Mouse (Mus musculus): ENCODE data around the gene Rnf146. TPM values are rescaled to one million over a fixed set of nuclear protein-coding genes. Genes with fewer than 3 reads are reported as not detected.
A peak's percentile ranks its signal among the peaks of the same experiment; 100 is the strongest.

Gene Rnf146
- total RNA-seq, 1 experiment, result 25.8 TPM

DNA sequence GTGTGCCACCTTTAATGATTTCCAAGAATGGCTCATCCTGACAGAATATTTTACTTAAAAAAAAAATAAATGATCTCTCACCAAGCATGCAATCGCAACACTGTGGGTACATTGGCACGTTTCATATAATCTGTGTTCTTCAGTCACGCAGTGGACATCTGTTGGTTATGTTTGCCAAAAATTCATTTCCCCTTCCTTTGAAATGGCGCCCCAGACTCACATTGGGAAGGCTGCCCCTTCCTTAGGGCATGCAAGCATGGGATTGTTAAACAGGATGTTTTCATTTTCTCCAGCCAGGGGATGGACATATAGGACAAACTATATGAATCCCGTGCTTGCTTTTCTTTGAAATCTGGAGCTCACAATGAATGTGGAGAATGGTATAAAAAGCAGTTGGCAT is 11.8 kb upstream of the Rnf146 start:
- no peak overlapping the region for H3K27ac ChIP-seq (ENCODE audit: insufficient read depth, low read depth, low read length, poor library complexity, severe bottlenecking)
- no peak overlapping the region for H3K4me3 ChIP-seq (ENCODE audit: insufficient read depth in 1 of 2, low read depth in 1 of 2, low read length in 2 of 2, poor library complexity in 1 of 2, severe bottlenecking in 1 of 2)
- TF ChIP-seq ZC3H11A (IDR thresholded peaks at IDR 0.05; ENCODE audit: borderline replicate concordance, low read depth, low read length) (no peak), MAFK (IDR thresholded peaks at IDR 0.05; ENCODE audit: insufficient read depth, low read depth, low read length) (no peak), HCFC1 (IDR thresholded peaks at IDR 0.05; ENCODE audit: borderline replicate concordance, insufficient read depth, low read length) (no peak), CHD2 (IDR thresholded peaks at IDR 0.05; ENCODE audit: low read depth, low read length) (no peak), ZNF384 (IDR thresholded peaks at IDR 0.05; ENCODE audit: low read depth, low read length) (no peak)

DNA sequence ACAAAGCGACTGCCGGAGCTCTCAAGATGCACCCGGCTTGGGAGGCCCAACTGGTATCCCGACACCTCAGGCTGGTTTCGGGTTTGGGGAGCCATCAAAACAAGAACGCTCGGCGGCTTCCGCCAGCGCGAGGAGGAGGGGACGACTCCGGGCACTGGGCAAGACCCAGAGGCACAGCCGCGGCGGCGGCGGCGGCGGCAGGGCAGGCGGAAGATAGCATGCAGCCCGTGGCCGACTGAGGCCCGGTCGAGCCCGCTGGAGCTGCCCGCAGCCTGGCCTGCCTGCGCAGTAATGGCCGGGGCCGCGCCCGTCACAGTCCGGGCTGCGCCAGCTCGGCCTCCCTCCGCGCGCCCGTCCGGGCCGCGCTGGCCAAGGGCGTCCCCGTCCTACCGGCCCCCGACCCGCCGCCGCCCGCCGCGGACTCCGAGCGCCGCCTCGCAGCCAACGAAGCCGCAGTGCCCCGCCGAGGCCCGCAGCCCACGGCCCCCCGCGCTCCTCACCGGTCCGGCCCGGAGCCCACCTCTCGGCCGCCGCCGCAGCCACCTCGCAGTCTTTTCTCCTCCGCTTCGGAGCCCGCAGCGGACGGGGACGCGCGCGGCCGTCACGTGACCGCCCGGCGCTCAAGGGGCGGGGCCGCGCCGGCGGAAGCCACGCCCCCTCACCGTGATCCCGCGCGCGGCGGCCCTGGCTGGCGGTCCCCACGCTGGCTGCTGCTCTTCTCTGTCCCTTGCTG is 612 bp downstream of the Rnf146 start:
- peak overlapping the region; percentile 93 to 95 for H3K4me3 ChIP-seq (ENCODE audit: insufficient read depth in 1 of 2, low read depth in 1 of 2, low read length in 2 of 2, poor library complexity in 1 of 2, severe bottlenecking in 1 of 2)
- peak; percentile 41 for DNase-seq (ENCODE audit: low read depth, low spot score)
- in situ Hi-C loops (cut with MboI; ENCODE audit: low sequenced_read_pairs in 2 of 2, unreplicated experiment in 2 of 2), result no loop called here
- H3K9ac ChIP-seq (ENCODE audit: insufficient read depth, low read depth, low read length, poor library complexity, severe bottlenecking), result peak overlapping the region; percentile 98
- H3K4me1 ChIP-seq (ENCODE audit: control insufficient read depth in 2 of 2, insufficient read depth in 2 of 2, low read length in 2 of 2, poor library complexity in 1 of 2), result no peaks in the 10 kb centered on the region
- H3K27ac ChIP-seq (ENCODE audit: insufficient read depth, low read depth, low read length, poor library complexity, severe bottlenecking), result peak overlapping the region; percentile 79
- no peaks in the 10 kb centered on the region for H3K36me3 ChIP-seq (ENCODE audit: control insufficient read depth, insufficient read depth, low read length, poor library complexity, severe bottlenecking)
- TF ChIP-seq ZC3H11A (IDR thresholded peaks at IDR 0.05; ENCODE audit: borderline replicate concordance, low read depth, low read length) (no peak), HCFC1 (IDR thresholded peaks at IDR 0.05; ENCODE audit: borderline replicate concordance, insufficient read depth, low read length) (no peak; the same call in 1 of the 2 replicates), MAFK (IDR thresholded peaks at IDR 0.05; ENCODE audit: insufficient read depth, low read depth, low read length) (no peak), CHD2 (IDR thresholded peaks at IDR 0.05; ENCODE audit: low read depth, low read length) (no peak), ZNF384 (IDR thresholded peaks at IDR 0.05; ENCODE audit: low read depth, low read length) (no peak)
- no peaks in the 10 kb centered on the region for H3K9me3 ChIP-seq (ENCODE audit: control insufficient read depth, insufficient read depth, low read depth, low read length)

More for the DNA sequence above, 11.8 kb upstream of the Rnf146 start:
- no peaks in the 10 kb centered on the region for H3K4me1 ChIP-seq (ENCODE audit: control insufficient read depth in 2 of 2, insufficient read depth in 2 of 2, low read length in 2 of 2, poor library complexity in 1 of 2)
- H3K9ac ChIP-seq (ENCODE audit: insufficient read depth, low read depth, low read length, poor library complexity, severe bottlenecking), result no peak overlapping the region
- no peaks in the 10 kb centered on the region for H3K9me3 ChIP-seq (ENCODE audit: control insufficient read depth, insufficient read depth, low read depth, low read length)
- no peak for DNase-seq (ENCODE audit: low read depth, low spot score)
- no peaks in the 10 kb centered on the region for H3K36me3 ChIP-seq (ENCODE audit: control insufficient read depth, insufficient read depth, low read length, poor library complexity, severe bottlenecking)
- in situ Hi-C loops (cut with MboI; ENCODE audit: low sequenced_read_pairs in 2 of 2, unreplicated experiment in 2 of 2), result no loop called here

DNA sequence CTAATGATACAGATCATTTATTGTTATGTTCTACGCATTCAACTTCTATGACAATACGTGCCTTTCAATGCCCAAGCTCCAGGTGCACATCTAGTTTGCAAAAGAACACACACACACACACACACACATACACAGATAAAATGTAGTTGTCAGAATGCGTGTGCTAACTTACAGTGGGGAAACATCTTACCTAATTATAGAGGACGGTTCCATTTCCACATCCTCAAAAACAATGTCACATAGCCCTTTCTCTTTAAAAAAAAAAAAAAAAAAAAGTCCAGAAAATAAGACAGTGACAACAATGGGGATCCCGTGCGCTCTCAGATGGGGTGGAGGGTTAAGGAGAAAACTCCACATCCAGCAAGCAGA is 1.2 kb downstream of the Rnf146 start:
- peak; percentile 49; the same call in 1 of the 2 replicates for TF ChIP-seq ZNF384 (IDR thresholded peaks at IDR 0.05; ENCODE audit: low read depth, low read length)
- no peak for TF ChIP-seq ZC3H11A (IDR thresholded peaks at IDR 0.05; ENCODE audit: borderline replicate concordance, low read depth, low read length)
- no peaks in the 10 kb centered on the region for H3K9me3 ChIP-seq (ENCODE audit: control insufficient read depth, insufficient read depth, low read depth, low read length)
- no peak for DNase-seq (ENCODE audit: low read depth, low spot score)
- no peaks in the 10 kb centered on the region for H3K36me3 ChIP-seq (ENCODE audit: control insufficient read depth, insufficient read depth, low read length, poor library complexity, severe bottlenecking)
- no peaks in the 10 kb centered on the region for H3K4me1 ChIP-seq (ENCODE audit: control insufficient read depth in 2 of 2, insufficient read depth in 2 of 2, low read length in 2 of 2, poor library complexity in 1 of 2)
- in situ Hi-C loops (cut with MboI; ENCODE audit: low sequenced_read_pairs in 2 of 2, unreplicated experiment in 2 of 2), result no loop called here
- H3K9ac ChIP-seq (ENCODE audit: insufficient read depth, low read depth, low read length, poor library complexity, severe bottlenecking), result peak overlapping the region; percentile 98
- H3K27ac ChIP-seq (ENCODE audit: insufficient read depth, low read depth, low read length, poor library complexity, severe bottlenecking), result peak overlapping the region; percentile 79
- H3K4me3 ChIP-seq (ENCODE audit: insufficient read depth in 1 of 2, low read depth in 1 of 2, low read length in 2 of 2, poor library complexity in 1 of 2, severe bottlenecking in 1 of 2), result peak overlapping the region; percentile 93 to 95

DNA sequence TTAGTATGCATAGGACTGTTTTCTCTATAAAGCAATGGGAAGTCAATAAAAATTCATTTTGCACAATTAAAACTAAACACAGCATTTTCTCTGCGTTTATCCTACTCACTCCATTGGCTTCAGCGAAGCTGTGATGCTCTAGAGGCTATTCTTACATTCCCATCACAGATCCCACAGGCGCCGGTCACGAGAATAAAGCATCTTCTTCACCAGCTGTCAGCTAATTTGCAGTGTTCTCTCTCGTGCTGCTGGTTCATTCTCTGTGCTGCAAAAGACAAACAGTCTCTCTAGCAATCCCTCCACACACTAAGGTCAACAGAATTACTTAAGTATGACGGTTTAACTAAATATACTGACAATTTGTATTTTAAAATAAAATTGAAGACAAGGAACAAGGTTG is 8.1 kb downstream of the Rnf146 start:
- H3K4me3 ChIP-seq (ENCODE audit: insufficient read depth in 1 of 2, low read depth in 1 of 2, low read length in 2 of 2, poor library complexity in 1 of 2, severe bottlenecking in 1 of 2), result no peak overlapping the region
- DNase-seq (ENCODE audit: low read depth, low spot score), result no peak
- in situ Hi-C loops (cut with MboI; ENCODE audit: low sequenced_read_pairs in 2 of 2, unreplicated experiment in 2 of 2), result no loop called here
- H3K9me3 ChIP-seq (ENCODE audit: control insufficient read depth, insufficient read depth, low read depth, low read length), result no peaks in the 10 kb centered on the region
- no peak overlapping the region for H3K27ac ChIP-seq (ENCODE audit: insufficient read depth, low read depth, low read length, poor library complexity, severe bottlenecking)
- H3K9ac ChIP-seq (ENCODE audit: insufficient read depth, low read depth, low read length, poor library complexity, severe bottlenecking), result no peak overlapping the region
- H3K4me1 ChIP-seq (ENCODE audit: control insufficient read depth in 2 of 2, insufficient read depth in 2 of 2, low read length in 2 of 2, poor library complexity in 1 of 2), result no peaks in the 10 kb centered on the region
- no peak for TF ChIP-seq CHD2 (IDR thresholded peaks at IDR 0.05; ENCODE audit: low read depth, low read length)
- no peak for TF ChIP-seq ZC3H11A (IDR thresholded peaks at IDR 0.05; ENCODE audit: borderline replicate concordance, low read depth, low read length)
- TF ChIP-seq ZNF384 (IDR thresholded peaks at IDR 0.05; ENCODE audit: low read depth, low read length), result no peak
- TF ChIP-seq HCFC1 (IDR thresholded peaks at IDR 0.05; ENCODE audit: borderline replicate concordance, insufficient read depth, low read length), result no peak
- TF ChIP-seq MAFK (IDR thresholded peaks at IDR 0.05; ENCODE audit: insufficient read depth, low read depth, low read length), result no peak
- H3K36me3 ChIP-seq (ENCODE audit: control insufficient read depth, insufficient read depth, low read length, poor library complexity, severe bottlenecking), result no peaks in the 10 kb centered on the region
